ENCODE assay signal across 8 mouse cellular contexts in genomic region chr4:46533934-46534720, GRCm38 (mm10). TPM values are rescaled to one million over a fixed set of nuclear protein-coding genes. Genes with fewer than 3 reads are reported as not detected.
A peak's percentile ranks its signal among the peaks of the same experiment; 100 is the strongest.
DNase-seq lines count a peak whose midpoint lies in the region; ATAC-seq and TF ChIP-seq lines count a peak whose summit lies in the region.

No protein-coding gene starts in this region.

- peak overlapping the region; percentile 51 for H3K4me2 ChIP-seq in embryonic facial prominence, embryonic 15.5 days (replicated peaks)
- peak overlapping the region; percentile 80 for H3K4me2 ChIP-seq in intestine, embryonic 15.5 days (replicated peaks)
- H3K4me2 ChIP-seq in stomach, embryonic 16.5 days (ENCODE audit: low read depth, low read length): peak overlapping the region; percentile 71

- H3K4me3 ChIP-seq in gastrocnemius, adult 2 months: peak overlapping the region; percentile 72
- peak overlapping the region; percentile 28 for H3K4me3 ChIP-seq in embryonic facial prominence, embryonic 15.5 days (replicated peaks)
- peak overlapping the region; percentile 61 for H3K4me3 ChIP-seq in intestine, embryonic 15.5 days (replicated peaks)
- H3K4me3 ChIP-seq in stomach, embryonic 16.5 days (replicated peaks; ENCODE audit: low read length): peak overlapping the region; percentile 25

- intact Hi-C loops in gastrocnemius, adult 2 months (cut with DNase I): no loop called here
- intact Hi-C loops in gastrocnemius, postnatal 14 days (cut with DNase I; ENCODE audit: low total_unique reads): no loop called here

- H3K9me3 ChIP-seq in embryonic facial prominence, embryonic 15.5 days (replicated peaks): no peaks in the 10 kb centered on the region
- no peaks in the 10 kb centered on the region for H3K9me3 ChIP-seq in intestine, embryonic 15.5 days
- H3K9me3 ChIP-seq in stomach, embryonic 16.5 days (replicated peaks; ENCODE audit: control insufficient read depth, low read length): no peaks in the 10 kb centered on the region

- ATAC-seq in embryonic facial prominence, embryonic 15.5 days (ENCODE audit: insufficient number of reproducible peaks, low FRiP score, low TSS enrichment, low read depth): no peak
- ATAC-seq in intestine, embryonic 15.5 days: peak; percentile 53; the same call in 1 of the 2 replicates
- 0 out of 2 replicates have a peak, but pooled peaks have one; percentile 31 for ATAC-seq in stomach, embryonic 16.5 days (ENCODE audit: insufficient read depth, low FRiP score)
- no peak for ATAC-seq in frontal cortex, adult (ENCODE audit: low TSS enrichment)

- no peak for TF ChIP-seq CTCF in gastrocnemius, adult 2 months (IDR thresholded peaks at IDR 0.05)

- no peaks in the 10 kb centered on the region for H3K36me3 ChIP-seq in embryonic facial prominence, embryonic 15.5 days
- H3K36me3 ChIP-seq in intestine, embryonic 15.5 days: no peaks in the 10 kb centered on the region
- no peaks in the 10 kb centered on the region for H3K36me3 ChIP-seq in stomach, embryonic 16.5 days (ENCODE audit: control insufficient read depth, insufficient read depth, low read length)

- H3K27me3 ChIP-seq in embryonic facial prominence, embryonic 15.5 days: peaks cover 43% of the 10 kb centered on the region
- peaks cover 16% of the 10 kb centered on the region; the same call in 1 of the 2 replicates for H3K27me3 ChIP-seq in intestine, embryonic 15.5 days (replicated peaks)
- H3K27me3 ChIP-seq in stomach, embryonic 16.5 days (ENCODE audit: control insufficient read depth, insufficient read depth, low read length): peaks cover 22% of the 10 kb centered on the region; the same call in 1 of the 2 replicates

- 9% methylated on average over 29 of the region's 29 CpGs for WGBS in embryonic facial prominence, embryonic 15.5 days
- 10% methylated on average over 29 of the region's 29 CpGs for WGBS in intestine, embryonic 15.5 days
- 10% methylated on average over 29 of the region's 29 CpGs for whole genome bisulfite sequencing in stomach, embryonic 16.5 days

- H3K4me1 ChIP-seq in embryonic facial prominence, embryonic 15.5 days: peaks cover 20% of the 10 kb centered on the region
- H3K4me1 ChIP-seq in intestine, embryonic 15.5 days (replicated peaks): peaks cover 12% of the 10 kb centered on the region
- peaks cover 7% of the 10 kb centered on the region; the same call in 1 of the 2 replicates for H3K4me1 ChIP-seq in stomach, embryonic 16.5 days (ENCODE audit: control insufficient read depth, insufficient read depth, low read length)

- no peak overlapping the region for H3K27ac ChIP-seq in gastrocnemius, adult 2 months
- no peak overlapping the region for H3K27ac ChIP-seq in embryonic facial prominence, embryonic 15.5 days (replicated peaks)
- peak overlapping the region; percentile 51 for H3K27ac ChIP-seq in intestine, embryonic 15.5 days
- no peak overlapping the region for H3K27ac ChIP-seq in stomach, embryonic 16.5 days (ENCODE audit: low read length)

- no peak overlapping the region for H3K9ac ChIP-seq in embryonic facial prominence, embryonic 15.5 days
- H3K9ac ChIP-seq in intestine, embryonic 15.5 days: 0 out of 2 replicates have a peak overlapping the region, but pooled peaks have one; percentile 34
- H3K9ac ChIP-seq in stomach, embryonic 16.5 days (ENCODE audit: low read length): peak overlapping the region; percentile 20; the same call in 1 of the 2 replicates

- DNase-seq in gastrocnemius, adult 2 months: peak; percentile 43
- no peak for DNase-seq in gastrocnemius, postnatal 14 days
- peak; percentile 32 for DNase-seq in lung, postnatal 25 days (ENCODE audit: low spot score)
- no peak for DNase-seq in right cerebral cortex, postnatal 14 days

RNA-seq across cellular contexts. Expression of gene Trim14, which starts 1.8 kb away (rescaled TPM):
- 1 to 10 TPM in 1 of 2 experiments, under 1 TPM in 1; 0.56 to 1.2 TPM for total RNA-seq in gastrocnemius, adult 2 months (2021)
- under 1 TPM; 0.66 to 0.93 TPM for total RNA-seq in gastrocnemius, postnatal 14 days (2021)
- 2.3 and 2.6 TPM in 2 replicates for polyA plus RNA-seq in embryonic facial prominence, embryonic 15.5 days (2015; fragmentation: Nextera tagmentation; extraction: Ambion mirVana)
- 11.4 and 12.6 TPM in 2 replicates for polyA plus RNA-seq in intestine, embryonic 15.5 days (2015; fragmentation: Nextera tagmentation; extraction: Ambion mirVana)
- polyA plus RNA-seq in stomach, embryonic 16.5 days (2015; fragmentation: Nextera tagmentation; extraction: Ambion mirVana): 4.4 and 5.7 TPM in 2 replicates

RNA-seq across cellular contexts. Expression of gene Nans, which starts 45.1 kb away (rescaled TPM):
- total RNA-seq in gastrocnemius, adult 2 months (2021): 10 to 100 TPM; 15.1 to 20.6 TPM
- total RNA-seq in gastrocnemius, postnatal 14 days (2021): 10 to 100 TPM; 23.6 to 29.1 TPM
- 79.8 and 85.1 TPM in 2 replicates for polyA plus RNA-seq in embryonic facial prominence, embryonic 15.5 days (2015; fragmentation: Nextera tagmentation; extraction: Ambion mirVana)
- polyA plus RNA-seq in intestine, embryonic 15.5 days (2015; fragmentation: Nextera tagmentation; extraction: Ambion mirVana): 102 and 113 TPM in 2 replicates
- polyA plus RNA-seq in stomach, embryonic 16.5 days (2015; fragmentation: Nextera tagmentation; extraction: Ambion mirVana): 90.7 and 101 TPM in 2 replicates

Comparison
In these comparisons a context has a peak if more than half of its experiments do, and no peak if none do; other contexts are left out.
1. DNase-seq: peak in gastrocnemius, adult 2 months (single experiment) and lung, postnatal 25 days (single experiment); none in gastrocnemius, postnatal 14 days (single experiment) and right cerebral cortex, postnatal 14 days (single experiment).
2. ATAC-seq: peak in intestine, embryonic 15.5 days (single experiment) and stomach, embryonic 16.5 days (single experiment); none in embryonic facial prominence, embryonic 15.5 days (single experiment) and frontal cortex, adult (single experiment).
3. Peak in every context shown above with its lines, with median percentiles within 50 percentile points of each other: H3K4me3 ChIP-seq and H3K4me2 ChIP-seq.